Mouse (Mus musculus): ENCODE measurements around the gene Abraxas1.

Gene Abraxas1

DNA sequence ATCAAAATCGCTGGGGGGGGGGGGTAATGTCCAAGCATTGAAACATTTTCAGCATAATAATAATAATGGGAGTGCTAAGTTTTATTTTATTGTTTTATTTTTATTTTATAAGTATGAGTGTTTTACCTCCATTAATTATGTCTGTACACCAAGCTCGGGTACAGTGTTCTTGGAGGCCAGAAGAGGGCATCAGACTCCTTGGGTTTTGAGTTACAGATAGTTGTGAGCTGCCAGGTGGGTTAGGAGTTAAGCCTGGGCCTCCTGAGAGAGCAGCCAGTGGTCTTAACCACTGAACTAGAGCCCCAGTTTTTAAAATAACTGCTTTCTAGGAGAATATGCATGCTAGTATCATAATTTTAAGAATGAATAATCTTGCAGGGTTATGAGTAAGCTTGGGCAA lies 5.2 kb upstream of the Abraxas1 start:
- in situ Hi-C loops (cut with MboI, MseI): loop anchor here (5.0 kb wide), 1 partner anchor 86 kb away; no protein-coding TSS in a partner anchor

- in situ Hi-C loops (cut with MboI, MseI): no loop called here
Measured at GRCm38 (mm10) chr5:100822826-100823225, 2.1 kb upstream of the Abraxas1 start.

- in situ Hi-C loops (cut with MboI, MseI): no loop called here
Measured at GRCm38 (mm10) chr5:100821375-100821774, 610 bp upstream of the Abraxas1 start.

DNA sequence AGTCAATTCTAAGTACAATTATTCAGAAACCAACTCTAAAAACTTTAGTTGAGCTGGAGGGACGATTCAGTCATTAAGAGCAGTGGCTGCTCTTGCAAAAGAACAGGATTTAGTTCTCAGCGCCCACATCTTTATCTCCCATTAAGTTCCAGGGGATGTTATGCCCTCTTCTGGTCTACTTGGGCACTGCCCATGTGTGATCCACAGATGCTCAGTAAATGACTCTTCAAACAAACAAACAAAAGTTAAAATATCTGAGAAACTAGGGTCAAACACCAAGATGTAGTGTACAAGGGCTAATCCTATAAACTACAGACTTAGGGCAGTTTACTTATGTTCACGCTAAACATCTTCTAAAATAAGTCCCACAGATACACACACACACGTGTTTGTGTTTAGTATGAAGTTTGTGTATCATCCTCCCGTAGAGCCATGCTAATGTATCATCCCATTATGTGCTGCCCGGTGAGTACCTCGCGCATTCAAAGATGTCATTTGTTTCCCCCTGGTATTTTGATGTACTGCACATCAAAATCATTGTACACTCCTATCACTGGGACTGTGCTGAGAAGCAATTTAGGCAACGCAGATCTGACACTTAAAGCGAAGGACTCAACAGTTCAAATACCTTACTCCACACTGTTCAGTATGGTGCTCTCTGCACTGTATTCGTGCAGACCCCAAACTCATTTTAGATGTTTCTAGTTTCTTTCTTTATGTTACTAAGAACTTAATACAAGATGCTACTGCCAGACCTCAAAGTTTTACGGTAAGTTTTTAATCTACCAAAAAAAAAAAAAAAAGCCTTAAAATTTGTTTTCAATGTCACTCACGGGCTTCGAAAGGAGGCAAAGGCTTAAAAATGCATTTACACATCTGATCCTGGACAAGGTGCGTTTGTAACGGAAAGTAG lies 941 bp downstream of the Abraxas1 start:
- in situ Hi-C loops (cut with MboI, MseI): no loop called here

- in situ Hi-C loops (cut with MboI, MseI): no loop called here
Measured at GRCm38 (mm10) chr5:100818341-100818740, 2.4 kb downstream of the Abraxas1 start.

- in situ Hi-C loops (cut with MboI, MseI): loop anchor here (25.0 kb wide), 1 partner anchor 761 kb away; the partner anchor contains the start of genes Enoph1 and Hnrnpdl
Measured at GRCm38 (mm10) chr5:100798165-100798860, 22.5 kb downstream of the Abraxas1 start, which contains the start of the genes Helq and Mrps18c. Gene Helq, minus strand, starts transcription at chr5:100798598. Gene Mrps18c, plus strand, starts transcription at chr5:100798627.

- in situ Hi-C loops (cut with MboI, MseI): loop anchor here (25.0 kb wide), 1 partner anchor 757 kb away; the partner anchor contains the start of genes Enoph1 and Hnrnpdl
Measured at GRCm38 (mm10) chr5:100794084-100794483, 26.7 kb downstream of the Abraxas1 start.

DNA sequence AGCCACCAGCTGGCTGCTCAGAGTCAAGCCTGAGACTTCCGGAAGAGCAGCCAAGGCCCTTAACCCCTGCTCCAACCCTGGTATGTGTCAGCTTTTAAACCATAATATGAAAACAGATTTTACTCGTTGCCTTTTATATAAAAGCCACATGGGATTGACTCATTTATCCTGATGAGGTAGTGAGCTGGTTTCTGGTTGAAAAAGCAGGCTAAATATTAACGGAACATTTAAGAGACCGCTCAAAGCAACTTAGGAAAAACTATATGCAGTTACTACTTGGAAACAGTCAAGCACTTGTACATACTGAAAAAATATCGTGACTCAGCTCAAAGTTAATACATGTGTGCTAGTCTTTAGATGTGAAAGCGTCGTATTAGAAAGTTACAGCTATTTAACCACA lies 28.5 kb downstream of the Abraxas1 start:
- in situ Hi-C loops (cut with MboI, MseI): loop anchor here (25.0 kb wide), 1 partner anchor 755 kb away; the partner anchor contains the start of genes Enoph1 and Hnrnpdl

DNA sequence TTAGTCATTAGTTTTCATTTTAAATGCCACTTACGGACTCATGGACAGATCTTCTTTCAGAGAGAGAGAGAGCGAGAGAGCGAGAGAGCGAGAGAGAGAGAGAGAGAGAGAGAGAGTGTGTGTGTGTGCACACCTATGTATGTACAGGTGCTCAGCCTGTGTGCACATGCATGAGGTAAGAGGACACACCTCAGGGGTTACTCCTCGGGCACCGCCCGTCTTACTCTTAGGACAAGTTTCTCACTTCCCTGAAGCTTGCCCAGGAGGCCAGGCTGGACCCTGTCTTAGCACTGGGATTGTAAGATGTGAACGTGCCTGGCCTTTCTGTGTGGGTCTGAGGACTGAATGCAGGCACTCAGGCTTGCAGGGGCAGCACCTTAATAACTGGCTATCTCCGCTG lies 33.2 kb downstream of the Abraxas1 start:
- in situ Hi-C loops (cut with MboI, MseI): loop anchor here (5.0 to 25.0 kb wide), 2 partner anchors 360 to 750 kb away; partner anchors contain the start of genes Enoph1 and Hnrnpdl

DNA sequence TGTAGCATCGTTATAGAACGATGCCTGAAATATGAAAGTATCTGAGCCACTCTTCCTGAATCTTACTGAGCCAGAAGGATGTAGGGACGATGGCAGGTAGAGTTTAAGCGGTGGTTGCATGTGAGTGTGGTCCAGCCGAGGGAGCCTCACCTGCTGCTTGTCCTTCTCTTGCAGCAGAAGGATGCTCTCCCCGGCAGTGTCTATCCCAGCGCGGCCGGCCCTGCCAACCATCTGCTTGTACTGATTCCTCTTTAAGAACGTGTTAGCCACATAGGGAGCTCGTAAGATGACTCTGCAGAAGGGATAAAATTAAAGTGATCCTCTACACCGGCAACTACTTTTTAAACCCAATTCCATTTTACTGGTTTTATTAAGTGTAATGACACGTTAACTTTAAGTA lies 41.8 kb downstream of the Abraxas1 start:
- in situ Hi-C loops (cut with MboI, MseI): loop anchor here (25.0 kb wide), 1 partner anchor 742 kb away; the partner anchor contains the start of genes Enoph1 and Hnrnpdl

DNA sequence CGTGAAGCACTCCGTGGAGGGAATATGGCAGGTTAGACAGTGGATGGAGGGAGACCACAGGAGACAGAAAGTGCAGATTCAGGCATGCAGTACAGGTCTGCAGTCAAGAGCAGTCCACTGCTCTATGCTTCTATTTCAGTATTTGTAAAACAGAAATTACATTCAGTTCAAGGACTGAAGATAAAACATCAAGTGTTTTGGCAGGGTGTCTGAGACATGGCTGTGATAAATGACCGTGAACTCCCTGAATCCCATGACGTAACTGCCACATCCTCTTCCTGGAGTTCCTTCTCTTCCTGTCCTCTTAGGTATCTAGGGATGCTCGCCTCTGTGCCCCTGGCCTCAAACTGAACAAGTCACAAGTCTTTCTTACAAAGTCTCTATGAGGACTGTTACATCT lies 43.9 kb downstream of the Abraxas1 start:
- in situ Hi-C loops (cut with MboI, MseI): loop anchor here (25.0 kb wide), 1 partner anchor 740 kb away; the partner anchor contains the start of genes Enoph1 and Hnrnpdl

DNA sequence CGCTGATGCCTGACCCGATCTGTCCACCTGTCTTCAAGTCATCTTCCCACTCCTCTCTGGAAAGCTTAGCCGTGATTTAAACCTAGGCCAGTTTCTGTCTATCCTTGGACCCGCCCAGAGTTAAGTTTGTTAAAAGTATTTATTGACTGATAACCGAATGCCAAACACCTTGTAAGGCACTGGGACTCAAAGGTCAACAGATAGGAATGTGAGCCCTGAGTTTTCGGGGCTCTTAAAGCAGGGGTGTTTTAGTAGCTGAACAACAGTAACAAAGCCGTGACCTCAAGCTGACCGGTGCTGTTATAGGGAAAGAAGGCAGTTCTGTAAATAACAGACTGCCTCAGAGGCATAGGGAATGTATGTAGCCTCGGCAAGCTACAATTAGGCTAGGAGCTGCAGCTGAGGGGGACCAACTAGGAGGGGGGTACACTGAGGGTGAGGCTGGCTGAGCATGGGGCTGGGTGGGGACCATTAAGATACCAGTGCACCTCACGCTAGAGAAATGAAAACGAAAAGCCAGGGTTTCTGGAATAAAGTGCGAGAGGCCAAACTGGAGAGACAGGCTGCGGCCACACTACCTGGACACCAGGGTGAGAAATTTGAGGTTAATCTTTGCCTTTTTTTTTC lies 44.9 kb downstream of the Abraxas1 start:
- in situ Hi-C loops (cut with MboI, MseI): loop anchor here (25.0 kb wide), 1 partner anchor 739 kb away; the partner anchor contains the start of genes Enoph1 and Hnrnpdl

DNA sequence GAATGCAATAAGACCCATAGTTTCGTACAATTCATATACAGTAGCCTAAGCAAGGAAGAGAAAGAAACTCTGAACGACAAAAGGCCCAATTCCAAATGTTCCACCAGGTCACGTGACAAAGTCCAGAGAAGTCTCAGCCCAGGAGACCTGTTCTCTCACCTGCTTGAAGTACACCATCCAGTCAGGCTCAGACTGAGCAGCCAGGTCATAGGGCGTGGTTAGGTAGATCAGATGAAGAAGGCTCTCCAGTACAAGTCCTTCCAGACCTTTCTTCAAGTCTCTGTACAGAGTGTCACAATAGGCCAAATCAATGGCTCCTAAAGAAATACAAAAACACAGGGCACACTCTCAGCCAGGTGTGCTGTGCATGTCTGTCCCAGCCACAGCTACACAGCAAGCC lies 49.2 kb downstream of the Abraxas1 start:
- in situ Hi-C loops (cut with MboI, MseI): no loop called here

- in situ Hi-C loops (cut with MboI, MseI): no loop called here
Measured at GRCm38 (mm10) chr5:100766026-100766425, 54.7 kb downstream of the Abraxas1 start.

DNA sequence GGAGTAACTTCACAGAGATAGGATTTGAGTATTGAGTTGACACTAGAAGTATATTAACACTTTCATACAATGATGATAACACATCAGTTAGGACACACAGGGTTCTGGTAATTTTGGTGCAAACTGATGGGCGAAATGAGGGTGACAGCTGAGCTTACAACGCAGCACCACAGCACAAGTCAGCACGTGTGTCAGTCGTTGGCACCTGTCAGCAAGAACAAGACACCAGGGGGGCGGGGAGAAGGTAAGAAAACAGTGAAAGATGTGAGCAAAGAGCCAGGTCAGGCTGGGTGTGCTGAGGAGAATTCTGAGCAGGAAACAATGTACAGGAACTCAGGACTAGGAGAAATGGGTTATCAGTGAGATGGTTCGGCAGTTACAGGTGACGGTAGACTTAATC lies 59.0 kb downstream of the Abraxas1 start:
- in situ Hi-C loops (cut with MboI, MseI): no loop called here

GRCm38 (mm10) chr5:100760049-100760663 lies 60.6 kb downstream of the Abraxas1 start:
- in situ Hi-C loops (cut with MboI, MseI): no loop called here

- in situ Hi-C loops (cut with MboI, MseI): no loop called here
Measured at GRCm38 (mm10) chr5:100758121-100758520, 62.6 kb downstream of the Abraxas1 start.
